Mouse (Mus musculus) cerebellum, postnatal 36 days (tissue): ENCODE data around the gene Ccl25.

Source experiments
- DNase-seq, 2 experiments: peaks; one replicate each; pipeline ENCODE4 v3.0.0; 2021 to 2022; ENCODE audit warnings: mixed read lengths in 2 of 2

The Ccl25 gene

DNA sequence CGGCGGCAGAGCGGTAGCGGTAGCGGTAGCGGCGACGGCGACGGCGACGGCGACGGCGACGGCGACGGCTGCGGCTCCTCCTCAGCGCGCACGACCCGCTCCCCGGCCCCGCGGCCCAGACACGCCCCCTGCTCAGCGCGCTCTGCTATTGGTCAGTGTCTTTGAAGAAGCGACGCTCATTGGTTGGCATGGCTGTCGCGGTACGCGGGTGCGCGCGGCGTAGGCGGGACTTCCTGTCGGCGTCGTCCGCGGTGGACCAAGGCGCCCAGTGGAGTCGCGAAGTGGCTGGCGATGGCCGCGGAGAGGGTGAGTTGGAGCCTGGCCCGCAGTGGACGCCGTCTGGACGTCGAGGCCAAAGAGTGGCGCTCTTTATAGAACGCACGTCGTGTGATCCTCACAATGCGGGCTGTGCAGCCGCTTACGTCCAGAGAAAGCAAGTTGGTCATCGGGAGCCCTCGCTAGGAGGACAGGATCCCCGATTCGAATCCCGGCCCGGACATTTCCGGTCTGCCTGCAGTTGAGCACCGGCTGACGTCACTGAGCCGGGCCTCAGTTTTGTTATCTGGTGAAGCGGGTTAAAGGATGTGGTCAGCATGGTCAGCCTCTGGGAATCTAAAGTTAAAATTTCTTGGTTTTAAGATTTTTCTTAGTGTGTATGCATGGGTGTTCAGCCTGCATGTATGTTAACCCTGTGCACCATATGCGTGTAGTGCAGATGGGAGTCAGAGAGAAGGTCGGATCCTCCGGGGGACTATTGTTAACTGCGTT lies at the start of gene Ccl25, which contains the start of gene Elavl1:
Gene Ccl25, plus strand, starts transcription at position 228 of the 768 bp plus-strand sequence.
Gene Elavl1, minus strand, starts transcription at position 431 of the 768 bp plus-strand sequence.
- DNase-seq: peak; percentile 97 to 98

DNA sequence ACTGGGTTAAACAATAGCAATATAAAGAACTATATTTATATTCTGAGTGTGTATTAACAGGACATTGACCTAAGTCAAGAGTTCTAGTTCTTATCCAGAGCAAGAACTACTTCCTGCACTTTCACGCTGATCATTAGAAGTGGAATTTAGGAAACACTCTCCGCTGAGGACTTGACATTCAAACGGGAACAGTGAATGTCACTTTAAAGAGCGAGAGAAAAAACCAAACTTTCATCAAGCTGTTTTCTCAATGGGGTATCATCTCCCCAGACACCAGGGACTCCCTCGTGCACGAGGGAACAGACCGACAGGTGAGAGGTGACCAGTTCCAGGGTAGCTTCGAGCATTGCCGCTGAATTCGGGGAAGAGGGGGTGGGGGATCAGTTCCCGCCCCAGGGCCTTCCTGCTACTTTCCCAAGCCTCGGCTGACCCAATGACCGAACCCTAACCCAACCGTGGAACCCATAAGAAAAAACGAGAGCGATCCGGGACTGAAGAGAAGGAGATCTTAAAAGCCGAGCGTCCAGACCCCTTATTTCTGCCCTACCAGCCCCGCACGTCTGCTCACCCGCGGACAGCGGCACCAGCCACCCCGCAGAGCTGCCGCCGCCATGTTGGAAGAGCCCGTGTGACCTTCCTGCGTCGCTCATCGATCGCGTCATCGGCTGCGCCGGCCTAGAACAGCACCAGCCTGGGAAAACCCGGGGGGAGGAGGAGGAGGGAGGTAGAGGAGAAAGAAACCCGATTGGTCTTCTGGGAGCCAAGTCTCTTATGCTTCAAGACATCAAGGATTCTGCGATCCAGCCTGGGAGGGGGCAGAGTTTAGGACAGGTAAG lies 49.5 kb upstream of the Ccl25 start, which contains the start of gene Timm44:
Gene Timm44, minus strand, starts transcription at position 639 of the 836 bp plus-strand sequence.
- peak; percentile 96 to 98 for DNase-seq

DNA sequence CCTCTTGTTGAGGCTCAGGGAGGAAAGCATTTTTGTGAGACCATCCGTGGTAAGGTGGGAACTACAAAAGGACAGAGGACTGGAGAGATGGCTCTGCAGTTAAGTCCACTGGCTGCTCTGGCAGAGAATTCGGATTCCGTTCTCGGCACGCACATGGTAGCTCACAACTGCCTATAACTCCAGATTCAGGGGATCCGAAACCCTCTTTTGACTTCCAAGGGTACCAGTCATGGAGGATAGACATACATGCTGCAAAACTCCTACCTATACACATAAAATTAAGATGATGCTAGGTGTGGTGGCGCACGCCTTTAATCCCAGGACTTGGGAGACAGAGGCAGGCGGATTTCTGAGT lies 48.9 kb upstream of the Ccl25 start:
- DNase-seq: no peak

- no peak for DNase-seq
Measured at GRCm38 (mm10) chr8:4292738-4293137, 32.3 kb upstream of the Ccl25 start.

DNA sequence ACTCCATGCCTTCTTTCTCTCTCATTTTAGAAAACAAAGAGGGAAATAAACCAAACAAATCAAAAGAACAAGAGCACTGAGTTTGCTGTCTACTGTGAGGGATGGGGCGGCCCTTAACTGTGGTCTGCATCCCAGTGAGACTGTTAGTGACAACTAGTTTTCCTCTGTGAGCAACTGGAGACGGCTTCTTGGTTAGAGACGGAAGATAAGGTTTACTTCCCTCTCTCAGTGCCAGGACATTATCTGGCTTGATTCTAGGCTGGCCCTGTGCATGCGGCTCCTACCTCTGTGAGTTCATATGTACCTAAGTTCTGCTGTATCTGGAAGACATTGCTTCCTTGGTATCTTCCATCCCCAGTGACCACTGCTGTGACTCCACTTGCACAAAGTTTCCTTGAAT lies 27.2 kb upstream of the Ccl25 start:
- DNase-seq: no peak

GRCm38 (mm10) chr8:4304124-4304547 lies 20.9 kb upstream of the Ccl25 start:
- DNase-seq: no peak

- no peak for DNase-seq
Measured at GRCm38 (mm10) chr8:4305838-4306237, 19.2 kb upstream of the Ccl25 start.

GRCm38 (mm10) chr8:4312104-4312503 lies 12.9 kb upstream of the Ccl25 start:
- no peak for DNase-seq

GRCm38 (mm10) chr8:4313254-4314124 lies 11.5 kb upstream of the Ccl25 start:
- DNase-seq: no peak

DNA sequence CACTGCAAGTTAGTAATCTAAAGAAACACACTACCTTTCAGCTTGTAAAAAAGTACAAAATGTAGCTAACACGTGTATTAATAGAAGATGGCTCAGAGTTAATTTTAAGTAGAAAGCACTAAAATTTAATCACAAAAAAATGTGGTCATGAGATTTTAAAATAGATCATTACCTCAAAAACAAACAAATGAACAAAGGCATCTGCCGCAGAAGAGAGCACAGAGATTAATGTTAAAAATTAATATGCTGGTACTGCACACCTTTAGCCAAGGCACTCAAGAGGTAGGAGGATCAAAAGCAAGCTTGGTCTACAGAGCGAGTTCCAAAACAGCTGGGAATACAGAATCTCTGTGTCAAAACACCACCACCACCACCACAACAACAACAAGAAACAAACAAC lies 10.2 kb upstream of the Ccl25 start:
- DNase-seq: no peak

DNA sequence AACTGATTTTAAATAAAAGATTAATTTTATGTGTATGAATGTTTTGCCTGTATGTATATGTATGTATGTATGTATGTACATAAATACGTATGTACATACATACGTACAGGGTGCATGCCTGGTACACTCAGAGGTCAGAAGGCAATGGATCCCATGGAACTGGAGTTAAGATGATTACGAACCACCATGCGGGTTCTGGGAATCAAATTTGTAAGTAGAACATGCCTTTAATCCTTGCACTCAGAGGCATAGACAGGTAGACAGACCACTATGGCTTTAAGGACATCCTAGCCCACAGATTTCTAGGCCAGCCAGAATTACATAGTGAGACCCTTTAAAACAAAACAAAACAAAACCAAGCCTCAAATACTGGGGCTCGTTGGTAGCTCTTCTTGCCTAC lies 6.9 kb upstream of the Ccl25 start:
- no peak for DNase-seq

DNA sequence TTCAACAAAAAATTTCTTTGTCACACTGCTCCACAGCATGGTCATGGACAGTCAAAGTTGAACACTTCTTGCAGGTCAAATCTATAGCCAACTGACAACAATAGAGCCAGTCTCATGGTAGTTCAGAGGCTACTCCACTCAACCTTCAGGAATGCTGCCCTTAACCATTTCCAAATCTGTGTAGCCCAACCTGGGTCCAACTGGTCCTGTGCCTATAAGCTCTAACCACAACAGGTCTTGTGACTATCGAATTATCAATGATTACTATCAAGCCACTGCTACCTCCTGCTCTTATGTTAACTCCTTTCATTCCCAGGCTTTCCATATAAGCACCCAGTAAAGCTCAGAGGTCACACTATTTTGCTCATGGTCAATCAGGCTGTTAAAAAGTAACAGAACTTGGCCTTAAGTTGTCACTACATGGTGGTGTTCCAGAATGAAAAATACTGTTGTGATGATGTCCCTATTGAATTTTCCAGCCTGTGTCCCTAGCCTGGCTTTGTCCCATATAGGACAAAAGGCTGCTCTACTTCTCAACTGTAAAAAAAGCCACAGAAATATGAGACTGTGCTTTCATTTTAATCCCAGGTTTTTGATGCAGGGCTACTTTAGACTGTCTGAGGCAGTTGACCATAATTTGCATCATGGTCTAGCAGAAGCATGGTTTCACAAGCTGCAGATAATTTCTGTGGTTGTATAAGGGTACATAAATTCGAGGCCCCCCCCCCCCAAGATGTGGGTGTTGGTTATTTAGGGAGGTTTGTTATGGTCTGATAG lies 6.0 kb upstream of the Ccl25 start:
- no peak for DNase-seq

DNA sequence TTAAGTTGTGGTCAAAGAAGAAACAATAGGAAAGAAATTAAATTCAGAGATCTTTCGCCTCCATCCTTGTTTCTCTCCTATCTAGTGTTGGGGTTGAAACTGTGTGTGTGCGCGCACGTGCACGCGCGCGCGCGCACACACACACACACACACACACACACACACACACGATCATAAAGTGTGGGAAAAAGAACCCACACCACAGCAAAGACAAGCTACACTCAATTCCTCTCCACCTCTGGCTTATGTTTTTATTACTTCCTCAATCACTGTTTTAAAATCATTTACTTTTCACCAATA lies 5.5 kb upstream of the Ccl25 start:
- no peak for DNase-seq

- DNase-seq: no peak
Measured at GRCm38 (mm10) chr8:4320404-4320803, 4.6 kb upstream of the Ccl25 start.

- DNase-seq: no peak
Measured at GRCm38 (mm10) chr8:4321031-4321430, 4.0 kb upstream of the Ccl25 start.

DNA sequence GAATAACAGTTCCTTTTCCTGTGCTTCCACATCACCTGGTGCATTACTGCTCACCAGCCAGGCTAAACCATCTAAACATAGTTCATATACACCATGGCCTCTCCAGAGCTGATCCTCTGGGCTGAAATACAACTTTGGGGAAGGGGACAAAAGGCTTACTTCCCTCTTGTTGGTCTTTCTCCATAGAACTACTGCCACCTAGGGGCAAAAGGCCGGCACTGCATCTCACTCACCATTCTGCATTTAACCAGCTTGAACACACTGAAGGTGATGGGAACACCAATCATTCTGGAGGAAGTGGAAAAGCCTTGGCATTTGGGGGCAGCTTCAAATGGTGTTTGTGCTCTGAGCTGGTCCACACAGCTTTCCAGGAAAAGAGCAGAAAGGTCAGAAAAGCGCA lies 2.5 kb upstream of the Ccl25 start:
- DNase-seq: peak; percentile 76 to 80

GRCm38 (mm10) chr8:4323917-4324316 lies 1.1 kb upstream of the Ccl25 start:
- DNase-seq: no peak

DNA sequence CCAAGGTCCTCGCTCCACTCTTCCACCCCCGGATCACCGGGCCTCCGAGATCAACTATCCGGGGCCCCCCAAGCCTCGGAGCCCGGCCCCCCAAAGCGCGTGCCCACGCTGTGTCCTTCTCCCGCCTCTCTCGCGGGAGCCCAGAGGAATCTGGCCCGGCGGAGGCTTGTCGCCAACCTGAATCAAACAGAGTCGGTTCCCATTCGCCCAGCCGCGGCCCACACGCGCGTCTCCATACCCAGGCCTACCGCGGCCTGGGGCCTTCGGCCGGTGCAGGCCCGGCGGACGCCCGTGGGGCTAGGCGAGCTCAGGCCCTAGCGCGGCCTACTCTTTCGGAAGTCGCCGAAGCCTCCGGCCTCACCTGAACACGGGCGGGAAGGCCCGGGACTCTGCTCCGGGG lies 485 bp upstream of the Ccl25 start:
- no peak for DNase-seq

DNA sequence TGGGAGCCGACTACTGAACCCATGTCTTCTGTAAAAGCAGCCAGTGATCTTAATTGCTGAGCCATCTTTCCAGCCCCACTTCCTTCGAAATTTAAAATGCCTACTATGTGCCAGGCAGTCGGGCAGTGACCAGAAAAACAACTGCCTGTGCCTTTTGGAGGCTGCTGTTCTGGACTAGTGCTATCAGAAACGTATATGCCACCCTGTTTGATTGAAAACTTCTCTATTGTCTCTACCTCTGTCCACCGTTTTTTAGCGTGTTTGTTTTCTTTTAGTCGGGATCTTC lies 684 bp downstream of the Ccl25 start:
- peak in 1 of 2 experiments; percentile 8 for DNase-seq

DNA sequence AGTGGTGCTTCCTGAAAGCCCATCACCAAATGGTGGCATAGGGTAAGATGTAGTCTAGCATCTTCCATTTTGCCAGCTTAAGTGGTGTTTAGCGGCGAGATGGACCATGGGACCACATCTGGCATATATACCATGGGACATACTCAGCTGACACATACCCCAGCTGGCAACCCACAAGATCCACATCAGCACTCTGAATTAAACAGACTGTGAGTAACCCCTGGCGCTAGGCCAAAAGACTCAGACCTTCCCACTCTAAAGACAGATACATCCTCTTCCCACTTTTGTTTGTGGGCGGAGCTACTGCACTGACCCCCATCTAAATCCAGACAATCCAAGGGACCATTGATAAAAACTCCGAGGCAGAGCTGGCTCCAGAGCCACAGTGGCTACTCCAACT lies 4.0 kb downstream of the Ccl25 start:
- DNase-seq: peak in 1 of 2 experiments; percentile 11

DNA sequence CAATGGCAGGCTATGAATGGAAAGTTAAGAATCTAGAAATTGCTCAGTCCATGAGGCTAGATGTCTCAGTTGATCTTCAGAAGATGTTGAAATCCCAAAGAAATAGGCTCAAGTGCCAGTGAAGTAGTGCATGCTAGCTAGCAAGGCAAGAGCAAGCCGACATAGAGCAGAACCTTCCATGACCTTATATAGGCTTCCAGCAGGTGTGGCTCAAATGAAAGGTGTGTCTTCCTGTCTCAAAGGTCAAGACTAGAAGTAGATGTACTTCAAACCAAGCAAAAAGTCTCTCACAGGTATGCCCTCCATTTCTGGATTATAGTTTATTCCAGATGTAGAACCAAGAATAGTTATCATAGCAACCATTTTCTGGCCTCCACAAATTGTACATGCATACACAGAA lies 9.0 kb downstream of the Ccl25 start:
- DNase-seq: no peak

GRCm38 (mm10) chr8:4335678-4336077 lies 10.7 kb downstream of the Ccl25 start:
- DNase-seq: no peak

GRCm38 (mm10) chr8:4340207-4340606 lies 15.2 kb downstream of the Ccl25 start:
- no peak for DNase-seq
